Mouse (Mus musculus) layer of hippocampus, postnatal 14 days (tissue): ENCODE data around the gene Ctr9. TPM values are rescaled to one million over a fixed set of nuclear protein-coding genes. Genes with fewer than 3 reads are reported as not detected.

Source experiments
- DNase-seq, 2 experiments: peaks; one replicate each; pipeline ENCODE4 v3.0.0; 2021 to 2022; ENCODE audit warnings: low spot score in 2 of 2, mixed read lengths in 1 of 2
- total RNA-seq, 2 experiments: library from RNA; stranded (reverse); gene quantifications; 2 replicates each; pipeline ENCODE4 v1.2.3; 2021

The Ctr9 gene
- total RNA-seq, 2 experiments from 2014 or later, result 51.6 to 55.8 TPM

DNA sequence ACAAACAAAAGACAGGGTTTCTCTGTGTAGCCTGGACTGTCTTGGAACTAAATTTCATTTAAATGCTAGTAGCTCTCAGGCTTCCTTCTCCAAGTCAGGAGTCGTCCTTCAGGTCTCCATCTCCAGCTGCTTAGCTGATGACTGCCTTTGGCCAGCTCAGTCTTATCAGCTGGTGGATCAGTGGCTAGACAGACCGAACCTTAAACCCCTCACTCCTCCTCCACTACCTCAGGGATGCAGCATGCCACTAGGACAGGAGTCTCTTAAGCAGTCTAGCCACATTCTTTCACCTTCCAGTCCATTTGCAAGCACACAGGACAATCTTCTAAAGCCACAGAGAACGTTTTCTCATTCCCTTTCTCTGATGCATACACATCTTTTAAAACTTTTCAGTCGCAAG, 3.8 kb upstream of the Ctr9 start:
- DNase-seq, result no peak

DNA sequence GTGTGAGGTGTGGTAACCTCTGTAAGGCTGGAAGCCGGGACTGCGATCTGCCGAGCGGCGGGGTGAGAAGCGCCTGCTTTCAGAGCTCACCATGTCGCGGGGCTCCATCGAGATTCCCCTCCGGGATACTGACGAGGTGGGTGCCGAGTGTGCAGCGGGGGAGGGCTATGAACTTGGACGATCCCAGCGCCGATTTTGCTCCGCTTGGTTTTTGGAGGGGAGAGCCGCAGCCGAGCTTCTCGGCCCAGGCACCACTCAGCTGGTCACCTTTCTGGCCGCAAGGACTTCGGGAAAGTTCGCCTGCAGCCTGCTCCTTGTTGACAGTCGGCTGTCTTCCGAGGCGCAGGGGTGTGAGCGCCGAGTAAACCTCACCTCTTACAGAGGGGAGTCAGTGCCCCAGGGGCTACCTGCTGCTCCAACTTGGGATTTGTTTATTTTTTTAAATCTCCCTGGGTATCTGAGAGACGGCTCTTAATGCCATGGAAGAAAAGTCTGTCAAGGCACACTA, 349 bp downstream of the Ctr9 start:
- no peak for DNase-seq

DNA sequence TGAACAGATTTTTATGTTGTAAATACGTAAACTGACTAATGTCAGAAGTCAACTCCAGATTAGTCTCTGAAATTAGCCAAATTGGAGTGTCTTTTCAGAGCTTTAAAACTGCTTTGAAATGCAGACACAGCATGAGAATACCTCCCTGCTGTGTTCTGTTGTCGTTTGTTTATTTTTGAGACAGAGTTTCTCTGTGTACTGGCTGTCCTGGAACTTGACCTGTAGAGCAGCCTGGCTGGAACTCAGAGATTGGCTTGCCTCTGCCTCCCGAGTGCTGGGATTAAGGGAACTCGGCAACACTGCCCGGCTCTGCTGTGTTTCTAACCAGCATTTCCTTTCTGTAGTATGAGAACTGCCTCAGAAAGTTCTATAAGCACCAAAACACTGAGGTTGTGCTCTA, 20.2 kb downstream of the Ctr9 start:
- DNase-seq, result no peak

DNA sequence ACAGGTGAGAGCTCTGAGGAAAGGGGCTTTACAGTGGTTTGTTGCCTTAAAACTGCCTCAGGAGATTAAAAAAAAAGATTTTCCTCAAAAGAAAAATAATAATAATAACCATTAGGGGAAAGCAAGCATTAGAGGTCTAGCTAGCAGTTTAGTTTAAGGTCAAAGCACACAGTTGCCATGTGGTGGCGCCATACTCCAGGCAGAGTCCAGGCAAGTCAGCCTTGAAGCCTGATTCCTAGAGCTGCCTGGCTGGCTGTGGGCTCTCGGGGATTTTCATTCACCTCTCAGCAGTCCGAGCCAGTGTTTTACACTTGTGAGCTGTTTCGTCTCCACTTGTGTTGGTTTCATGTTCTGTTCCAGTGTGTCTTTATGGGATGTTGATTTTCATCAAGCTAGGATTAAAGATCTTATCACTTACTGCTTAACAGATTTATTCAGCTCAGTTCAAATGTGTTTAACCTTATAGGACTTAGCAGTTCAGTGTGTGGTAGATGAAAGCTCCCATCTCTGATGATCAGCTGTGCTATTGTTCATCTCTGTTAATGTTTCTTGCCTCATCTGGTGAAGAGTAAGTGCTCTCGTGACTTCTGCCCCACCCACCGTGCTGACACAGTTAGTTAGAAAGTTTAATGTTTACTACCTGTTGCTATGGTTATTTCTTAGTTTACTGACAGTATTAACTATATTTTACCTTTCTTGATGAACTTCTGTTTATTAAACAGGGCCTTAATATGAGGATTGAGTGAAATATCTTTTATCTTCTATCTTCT, 21.1 kb downstream of the Ctr9 start:
- DNase-seq, result peak in 1 of 2 experiments; percentile 52

DNA sequence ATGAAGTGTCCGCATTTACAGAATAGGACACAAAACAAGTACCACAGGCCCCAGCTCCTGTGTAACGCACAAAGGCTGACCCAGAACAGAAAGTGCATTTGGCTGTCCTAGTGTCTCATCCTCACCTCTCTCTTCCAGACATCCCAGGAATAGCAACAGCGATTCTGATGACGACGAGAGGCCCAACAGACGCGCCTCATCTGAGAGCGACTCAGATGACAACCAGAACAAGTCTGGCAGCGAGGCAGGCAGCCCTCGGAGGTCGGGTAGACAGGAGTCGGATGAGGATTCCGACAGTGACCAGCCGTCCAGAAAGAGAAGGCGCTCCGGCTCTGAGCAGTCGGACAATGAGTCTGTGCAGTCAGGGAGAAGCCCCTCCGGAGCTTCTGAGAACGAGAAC, 26.5 kb downstream of the Ctr9 start:
- DNase-seq, result no peak

DNA sequence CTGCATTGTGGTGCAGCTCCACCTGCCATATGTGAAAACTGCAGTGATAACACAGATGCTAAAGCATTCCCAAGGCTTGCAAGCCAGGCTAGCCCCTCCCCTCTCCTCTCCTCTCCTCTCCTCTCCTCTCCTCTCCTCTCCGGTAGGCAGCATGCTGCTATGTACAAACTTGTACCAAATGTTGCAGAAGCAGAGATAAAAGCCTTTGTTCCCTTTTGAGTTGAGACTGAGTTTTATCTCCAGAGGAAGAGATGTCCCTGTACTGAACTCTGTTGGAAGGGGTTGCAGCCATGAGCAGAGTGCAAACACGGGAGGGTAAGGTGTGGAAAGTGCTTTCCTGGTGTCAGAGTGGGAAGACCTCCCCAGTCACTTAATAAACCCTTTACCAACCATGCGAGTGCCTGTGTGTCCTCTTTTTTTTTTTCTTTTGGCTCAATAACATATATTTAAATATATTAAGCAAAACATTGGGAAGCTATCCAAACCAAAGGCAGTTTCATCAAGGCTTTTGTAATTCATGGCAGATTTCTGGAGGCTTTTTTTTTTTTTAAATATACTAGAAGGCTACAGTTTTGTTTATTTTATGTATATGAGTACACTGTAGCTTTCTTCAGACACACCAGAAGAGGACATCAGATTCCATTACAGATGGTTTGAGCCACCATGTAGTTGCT, 27.4 kb downstream of the Ctr9 start:
- no peak for DNase-seq

DNA sequence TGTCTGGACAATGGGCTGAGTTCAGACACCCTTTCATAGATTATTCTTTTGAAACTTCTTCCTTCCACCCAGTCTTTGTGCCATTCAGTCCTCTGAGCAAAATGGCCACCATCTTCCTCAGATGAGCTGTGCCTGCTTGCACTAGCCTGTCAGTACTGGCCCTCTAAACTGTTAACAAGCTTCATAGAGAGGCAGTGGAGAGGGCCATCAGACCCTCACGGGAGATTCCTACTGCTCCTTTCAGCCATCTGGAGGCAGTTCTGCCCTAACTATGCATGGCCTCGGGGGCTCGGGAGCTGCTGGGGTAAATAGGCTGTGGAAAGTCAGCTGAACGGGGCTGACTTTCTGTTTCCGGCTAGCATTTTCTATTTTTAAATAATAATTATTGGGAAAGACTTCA, 30.8 kb downstream of the Ctr9 start:
- no peak for DNase-seq

DNA sequence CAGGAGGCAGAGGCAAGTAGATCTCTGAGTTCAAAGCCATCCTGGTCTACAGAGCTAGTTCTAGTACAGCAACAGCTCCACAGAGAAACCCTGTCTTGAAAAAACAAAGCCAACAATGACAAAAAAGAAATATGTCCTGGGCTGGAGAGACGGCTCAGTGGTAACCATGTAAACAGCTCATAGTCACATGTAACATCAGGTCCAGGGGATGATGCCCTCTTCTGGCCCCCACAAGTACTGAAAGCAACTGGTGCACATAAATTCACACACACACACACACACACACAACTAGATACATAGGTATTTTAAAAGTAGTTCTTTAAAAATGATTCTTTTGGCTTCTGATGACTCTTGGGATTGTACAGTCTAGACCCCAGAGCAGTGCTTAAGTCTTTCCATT, 34.2 kb downstream of the Ctr9 start:
- DNase-seq, result no peak

DNA sequence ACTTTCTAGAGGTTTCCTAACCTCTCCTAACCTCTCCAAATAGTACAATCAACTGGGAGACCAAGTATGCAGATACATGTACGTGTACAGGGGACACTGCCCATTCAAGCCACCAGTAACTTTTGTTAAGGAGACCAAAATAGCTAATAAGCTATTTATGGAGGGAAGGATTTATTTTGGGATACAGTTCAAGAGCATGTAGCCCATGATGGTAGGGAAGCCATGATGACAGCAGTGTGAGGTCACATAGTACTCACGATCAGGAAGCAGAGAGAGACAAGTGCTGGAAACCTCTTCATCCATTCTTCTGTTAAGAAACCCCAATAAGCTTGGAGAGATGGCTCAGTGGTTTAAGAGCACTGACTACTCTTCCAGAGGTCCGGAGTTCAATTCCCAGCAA, 39.4 kb downstream of the Ctr9 start:
- no peak for DNase-seq

DNA sequence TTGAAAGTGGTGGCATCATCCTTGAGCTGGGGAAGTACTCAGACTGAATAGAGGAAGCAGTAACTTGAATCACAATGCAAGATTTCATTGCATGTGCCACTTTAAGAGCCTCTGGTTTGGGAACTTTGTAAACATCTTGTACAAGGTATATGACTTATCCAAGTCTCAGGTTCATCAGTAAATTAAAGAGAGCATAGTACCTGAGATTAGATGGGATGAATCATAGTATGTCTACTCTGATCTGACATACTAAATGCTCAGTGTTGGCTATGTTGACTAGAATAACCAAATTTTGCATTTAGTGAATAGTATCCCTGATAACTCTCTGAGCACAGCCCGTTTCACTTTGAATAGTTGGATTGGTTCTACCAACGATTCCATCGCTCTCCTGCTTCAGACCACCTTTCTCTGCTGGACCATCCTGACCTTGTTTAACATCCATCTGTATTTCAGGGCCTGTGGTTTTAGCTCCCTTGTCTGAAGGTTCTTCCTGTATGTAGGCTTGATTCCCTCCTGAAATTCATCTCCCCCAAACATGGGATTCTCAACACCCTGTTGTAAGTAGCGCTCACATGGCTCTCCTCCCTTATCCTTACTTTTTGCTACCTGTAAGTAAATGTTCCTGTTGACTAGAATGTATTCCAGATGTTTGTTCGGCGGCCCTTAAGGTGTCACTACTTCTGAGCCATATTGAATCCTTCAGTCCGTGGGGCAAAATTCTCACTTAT, 40.9 kb downstream of the Ctr9 start:
- no peak for DNase-seq

DNA sequence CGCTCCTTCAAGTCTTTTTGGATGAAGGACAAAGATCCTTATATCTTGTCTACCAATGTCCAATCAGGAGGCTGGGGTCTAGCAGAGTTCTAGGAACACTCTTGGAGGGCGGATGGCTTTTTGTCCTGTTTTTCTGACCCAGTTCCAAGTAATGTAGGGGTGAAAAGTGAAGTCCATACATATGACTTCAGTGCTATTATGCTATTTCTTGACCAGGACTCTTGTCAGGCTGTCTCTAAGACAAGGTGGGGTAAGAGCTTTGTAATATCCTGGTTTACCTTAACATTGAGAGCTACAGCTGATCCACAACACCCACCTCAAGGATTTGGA, 41.4 kb downstream of the Ctr9 start:
- no peak for DNase-seq

DNA sequence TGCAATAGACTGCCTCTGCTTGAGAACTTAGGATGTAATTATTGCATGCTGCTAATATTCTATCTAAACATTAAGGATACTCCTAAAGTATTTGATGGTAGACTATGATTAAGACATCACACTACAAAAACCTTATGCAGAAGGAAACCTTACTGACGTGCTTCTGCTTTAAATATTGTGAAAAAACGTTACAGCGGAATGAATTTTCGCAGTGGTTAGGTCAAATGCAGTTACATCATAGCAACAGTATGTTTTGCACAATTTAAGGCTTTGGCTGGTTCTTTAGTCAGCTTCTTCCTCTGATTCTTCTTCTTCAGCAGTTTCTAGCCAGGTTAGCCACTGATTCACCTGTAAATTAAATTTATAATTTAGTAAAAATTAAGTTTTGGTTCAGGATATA, 43.7 kb downstream of the Ctr9 start:
- DNase-seq, result no peak

DNA sequence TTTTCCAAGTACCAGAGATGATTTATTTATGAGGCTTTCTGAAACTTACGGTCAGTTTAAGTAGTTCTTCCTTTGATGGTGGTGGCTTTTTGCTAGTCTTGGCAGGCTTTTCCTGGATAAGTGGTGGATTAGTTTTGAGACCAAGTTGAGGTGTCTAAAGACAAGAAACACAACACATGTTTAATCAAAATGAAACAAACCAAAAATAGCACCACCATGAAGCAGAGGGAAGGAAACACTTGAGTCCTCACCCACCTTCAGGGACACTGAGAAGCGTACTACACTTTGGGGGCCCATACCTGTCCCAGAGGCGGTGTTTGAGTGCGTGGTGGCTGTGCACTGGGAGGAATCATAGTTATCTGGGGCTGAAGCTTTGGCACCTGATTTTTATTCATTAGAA, 46.5 kb downstream of the Ctr9 start:
- DNase-seq, result no peak

DNA sequence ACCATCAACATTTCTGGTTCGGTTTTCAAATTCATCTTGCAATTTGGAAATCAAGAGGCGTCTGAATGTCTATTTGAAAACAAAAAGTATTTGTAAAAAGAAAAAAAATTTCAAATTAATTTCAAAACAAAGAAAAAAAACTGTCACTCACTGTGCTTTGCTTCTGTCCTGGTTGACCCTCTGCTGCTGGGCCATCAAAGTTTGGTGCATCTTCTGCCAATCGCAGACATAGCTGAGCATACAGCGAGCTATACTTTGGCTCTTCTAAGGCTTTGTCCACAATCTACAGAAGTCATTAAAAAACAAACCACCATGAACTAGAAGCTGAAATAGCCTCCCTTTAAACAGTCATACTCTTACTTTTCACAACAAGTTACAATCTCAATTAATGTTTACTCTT, 49.5 kb downstream of the Ctr9 start:
- DNase-seq, result no peak

DNA sequence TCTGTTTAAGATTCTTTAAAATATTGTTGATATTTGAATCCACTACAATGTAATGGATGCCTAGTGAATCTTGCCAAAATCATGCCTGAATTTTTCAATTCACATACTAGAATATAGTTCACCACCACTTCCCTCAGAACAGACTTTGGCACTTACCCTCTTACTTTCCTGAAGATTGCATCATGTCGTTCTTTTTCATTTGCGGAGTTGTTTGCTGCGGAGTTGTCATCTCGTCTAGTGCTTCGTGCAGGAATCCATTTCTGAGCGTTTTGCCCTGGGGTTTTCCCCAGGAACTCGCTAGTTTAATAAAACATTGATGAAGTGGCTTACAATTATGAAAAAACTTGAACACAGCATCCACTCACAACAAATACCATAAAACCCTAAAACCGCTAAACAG, 51.3 kb downstream of the Ctr9 start:
- DNase-seq, result no peak

DNA sequence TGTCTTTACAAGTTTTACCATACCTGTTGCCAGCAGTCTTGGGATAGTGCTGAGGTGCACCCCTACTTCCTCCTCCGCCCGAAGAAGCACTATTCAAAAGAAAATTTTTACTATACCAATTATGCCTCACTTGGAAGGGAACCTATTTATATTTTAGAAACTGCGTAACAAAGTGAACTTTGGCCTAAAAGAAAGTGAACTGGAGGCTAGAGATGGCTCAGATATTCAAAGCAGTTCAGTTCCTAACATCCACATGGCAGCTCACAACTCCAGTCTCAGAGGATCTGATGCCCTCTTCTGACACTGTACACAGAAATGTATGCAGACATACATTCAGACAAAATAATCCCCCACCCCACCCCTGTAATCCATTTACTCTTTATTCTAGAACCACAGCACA, 52.1 kb downstream of the Ctr9 start:
- DNase-seq, result no peak

DNA sequence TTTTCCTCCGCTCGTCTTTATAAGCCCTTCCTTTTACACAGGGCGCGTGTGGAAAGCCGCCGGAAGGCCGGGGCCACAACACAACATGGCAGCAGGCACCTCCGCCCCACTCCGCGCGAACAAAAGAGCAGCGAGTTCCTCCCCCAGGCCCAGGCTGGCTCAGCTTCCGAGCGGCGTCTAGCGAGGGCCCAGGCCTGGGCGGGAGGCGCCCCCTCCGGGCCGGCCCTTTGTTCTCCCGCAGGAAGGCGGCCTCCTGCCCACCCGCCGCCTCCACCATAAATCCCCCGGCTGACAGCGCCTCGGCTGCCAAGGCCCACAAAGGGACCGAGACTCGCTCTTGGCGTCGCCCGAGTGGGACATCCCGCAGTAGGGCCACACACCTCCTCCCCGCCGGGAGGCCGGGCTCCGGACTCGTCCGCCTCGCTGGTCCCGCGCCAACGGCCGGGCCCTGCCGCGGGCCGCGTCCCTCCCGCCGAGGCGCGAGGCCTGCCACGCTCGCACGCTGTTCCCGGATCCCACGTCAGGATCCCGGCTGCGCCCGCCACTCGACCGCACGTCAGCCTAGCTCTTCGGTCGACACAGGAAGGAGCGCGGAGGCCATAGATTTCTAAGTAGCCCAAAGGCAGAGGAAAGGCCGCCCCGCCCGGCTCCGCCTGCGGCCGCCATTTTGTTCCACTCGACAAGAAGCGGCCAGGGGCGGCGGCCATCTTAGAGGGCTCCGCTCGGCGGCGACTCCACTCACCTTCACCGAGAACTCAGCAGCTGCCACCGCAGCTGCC, 53.5 kb downstream of the Ctr9 start:
- DNase-seq, result peak; percentile 87 to 93

DNA sequence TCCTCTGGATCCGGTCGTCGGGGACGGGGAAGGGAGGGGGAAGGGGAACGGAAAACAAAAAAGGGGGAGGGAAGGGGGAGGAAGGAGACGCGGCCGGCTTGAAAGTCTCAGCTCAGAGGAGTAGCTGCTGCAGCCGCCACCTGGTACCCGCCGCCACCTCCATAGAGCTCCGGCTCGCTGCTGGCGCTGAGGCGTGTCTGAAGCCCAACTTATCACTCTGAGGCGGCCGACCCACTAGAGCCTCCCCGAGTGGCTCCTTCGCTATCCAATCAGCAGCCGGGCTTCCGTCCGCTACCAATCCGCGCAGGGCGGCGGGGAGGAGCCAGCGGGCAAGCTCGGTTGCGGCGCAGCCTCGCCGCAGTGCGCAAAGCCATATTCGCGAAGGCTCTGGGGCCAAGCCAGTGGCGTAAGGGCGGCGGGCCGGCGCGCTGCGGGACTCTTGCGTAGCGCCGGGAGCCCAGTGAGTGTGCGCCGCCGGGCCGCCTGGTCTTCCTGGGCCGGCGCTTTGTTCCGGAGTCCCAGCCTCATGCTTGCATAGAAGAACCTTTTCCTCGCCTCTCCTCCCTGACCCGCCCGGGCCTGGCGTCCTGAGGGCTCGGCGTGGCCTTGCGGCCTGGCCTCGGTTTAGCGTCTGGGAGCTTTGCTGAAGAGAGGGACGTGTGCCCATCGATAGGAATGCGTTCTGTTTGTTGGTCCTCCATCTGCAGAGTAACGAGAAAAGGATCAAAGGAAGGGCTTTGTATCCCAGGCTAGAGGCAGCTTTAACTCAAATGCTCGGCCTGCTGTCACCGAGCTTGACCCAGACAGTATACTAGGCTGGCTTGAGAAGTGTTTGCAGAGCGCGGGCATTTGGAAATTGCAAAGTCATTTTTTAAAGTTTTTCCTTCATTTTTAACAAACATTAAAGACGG, 54.3 kb downstream of the Ctr9 start, which contains the start of gene Eif4g2:
TSS of gene Eif4g2 (minus strand) at position 209 of the 911 bp plus-strand sequence.
- peak; percentile 99 for DNase-seq

DNA sequence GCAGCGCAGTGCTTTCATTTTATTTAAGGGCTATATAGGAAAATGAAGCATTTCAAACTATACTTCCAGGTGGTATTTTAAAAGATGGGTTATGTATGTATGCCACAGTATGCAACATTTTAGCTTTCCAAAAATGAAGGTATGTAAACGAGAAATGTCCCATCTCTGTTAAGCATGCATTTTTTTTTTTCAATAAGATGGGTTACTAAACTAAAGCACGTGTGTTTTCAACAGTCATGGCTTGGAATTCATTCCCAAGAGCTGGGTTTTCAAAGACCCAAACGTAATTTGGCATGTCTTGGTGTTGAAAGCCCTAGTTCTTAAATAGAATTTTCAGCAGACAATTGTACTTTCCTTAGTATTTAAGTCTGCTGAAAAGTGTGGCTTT, 55.0 kb downstream of the Ctr9 start:
- DNase-seq, result no peak

DNA sequence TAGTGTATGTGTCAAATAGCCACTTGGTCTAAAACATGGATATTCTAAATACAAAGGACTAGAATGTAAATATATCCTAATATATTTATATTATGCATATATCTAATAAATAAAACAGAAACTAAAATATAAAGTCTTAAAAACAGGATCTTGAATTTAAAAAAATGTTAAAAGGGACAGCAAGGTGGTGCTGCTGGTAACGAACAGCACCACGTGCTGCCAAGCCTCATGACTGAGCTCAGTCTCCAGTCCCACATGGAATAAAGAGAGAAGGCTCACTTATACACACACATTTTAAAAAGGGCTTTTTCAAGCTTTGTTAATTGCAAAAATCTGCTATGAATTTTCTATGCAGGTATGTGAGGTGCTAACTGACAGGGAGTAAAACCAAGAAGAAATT, 55.7 kb downstream of the Ctr9 start:
- no peak for DNase-seq
